Mouse (Mus musculus) midbrain, embryonic 14.5 days (tissue): Measurements from ENCODE around the gene Wars. TPM values are rescaled to one million over a fixed set of nuclear protein-coding genes. Genes with fewer than 3 reads are reported as not detected.
"Not testable (repeated sequence)": the region's sequence is repeated elsewhere in the genome, so short reads cannot be mapped to it uniquely, and the experiment has no call there.

Experiments
- ATAC-seq: fragments of 200-750 bp; cut with Nextera tagmentation; 2 replicates; pipeline ENCODE4 v1.8.0; 2017; ENCODE audit warnings: moderate number of reproducible peaks, moderate library complexity; ENCODE audit not compliant: low FRiP score, low TSS enrichment
- DNase-seq: peaks from one replicate; pipeline ENCODE4 v3.0.0-alpha.2; 2015
- H3K27ac ChIP-seq: fragments of 300-500 bp; sonication (generic); replicated peaks from 2 replicates; pipeline ENCODE4 v1.5.1; 2014; ENCODE audit warnings: mild to moderate bottlenecking, low read depth, low read length, moderate library complexity
- H3K27me3 ChIP-seq: fragments of 300-500 bp; sonication (generic); 2 replicates; pipeline ENCODE4 v1.6.1; 2014; ENCODE audit warnings: low read length, control low read depth, mixed read lengths; ENCODE audit not compliant: control insufficient read depth, insufficient read depth
- H3K36me3 ChIP-seq: fragments of 300-500 bp; sonication (generic); 2 replicates; pipeline ENCODE4 v1.6.1; 2014; ENCODE audit warnings: low read length, control low read depth; ENCODE audit not compliant: control insufficient read depth, insufficient read depth
- H3K4me1 ChIP-seq: fragments of 300-500 bp; sonication (generic); 2 replicates; pipeline ENCODE4 v1.6.1; 2014; ENCODE audit warnings: mild to moderate bottlenecking, antibody characterized with exemption, low read length, control low read depth; ENCODE audit not compliant: control insufficient read depth, insufficient read depth
- H3K4me2 ChIP-seq: fragments of 300-500 bp; sonication (generic); 2 replicates; pipeline ENCODE4 v1.6.1; 2014; ENCODE audit warnings: mild to moderate bottlenecking, low read length, moderate library complexity
- H3K4me3 ChIP-seq: fragments of 300-500 bp; sonication (generic); replicated peaks from 2 replicates; pipeline ENCODE4 v1.5.1; 2014; ENCODE audit warnings: low read depth, low read length
- H3K9ac ChIP-seq: fragments of 300-500 bp; sonication (generic); replicated peaks from 2 replicates; pipeline ENCODE4 v1.6.1; 2014; ENCODE audit warnings: mild to moderate bottlenecking, low read length, moderate library complexity
- H3K9me3 ChIP-seq: fragments of 300-500 bp; sonication (generic); 2 replicates; pipeline ENCODE4 v1.6.1; 2016; ENCODE audit warnings: low read length, control low read depth, mixed read lengths; ENCODE audit not compliant: control insufficient read depth
- WGBS: fragments of 180-500 bp; shearing (Covaris S2); extraction: QIAGEN DNeasy Blood & Tissue Kit; methylation state at CpG from one replicate; pipeline ENCODE4 v1.1.7; 2014; 5-methylcytosine and 5-hydroxymethylcytosine counted together
- polyA plus RNA-seq: library from polyadenylated mRNA; unstranded; fragments of >200 nt; fragmentation: Nextera tagmentation; extraction: Ambion mirVana; gene quantifications from 2 replicates; pipeline ENCODE4 v1.2.1, GENCODE M21; 2014

The Wars gene
- polyA plus RNA-seq, 1 experiment from 2014 or later: 110 TPM

DNA sequence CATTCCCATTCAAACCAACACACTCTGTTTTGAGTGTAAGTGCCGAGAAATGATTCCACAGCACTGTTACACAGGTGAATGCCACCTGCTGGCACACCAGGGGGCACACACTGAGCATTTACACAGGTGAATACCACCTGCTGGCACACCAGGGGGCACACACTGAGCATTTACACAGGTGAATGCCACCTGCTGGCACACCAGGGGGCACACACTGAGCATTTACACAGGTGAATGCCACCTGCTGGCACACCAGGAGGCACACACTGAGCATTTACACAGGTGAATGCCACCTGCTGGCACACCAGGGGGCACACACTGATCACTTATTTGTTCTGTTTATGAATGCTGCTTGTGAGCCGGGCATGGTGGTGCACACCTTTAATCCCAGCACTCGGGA lies 45.9 kb downstream of the Wars start:
- H3K9ac ChIP-seq, H3K27me3 ChIP-seq, DNase-seq, H3K9me3 ChIP-seq, H3K4me2 ChIP-seq, H3K4me3 ChIP-seq, H3K4me1 ChIP-seq, H3K27ac ChIP-seq, ATAC-seq: not testable (repeated sequence)
- WGBS: 94% methylated on average over 3 of the region's 3 CpGs
- peaks cover 15% of the 10 kb centered on the region for H3K36me3 ChIP-seq

DNA sequence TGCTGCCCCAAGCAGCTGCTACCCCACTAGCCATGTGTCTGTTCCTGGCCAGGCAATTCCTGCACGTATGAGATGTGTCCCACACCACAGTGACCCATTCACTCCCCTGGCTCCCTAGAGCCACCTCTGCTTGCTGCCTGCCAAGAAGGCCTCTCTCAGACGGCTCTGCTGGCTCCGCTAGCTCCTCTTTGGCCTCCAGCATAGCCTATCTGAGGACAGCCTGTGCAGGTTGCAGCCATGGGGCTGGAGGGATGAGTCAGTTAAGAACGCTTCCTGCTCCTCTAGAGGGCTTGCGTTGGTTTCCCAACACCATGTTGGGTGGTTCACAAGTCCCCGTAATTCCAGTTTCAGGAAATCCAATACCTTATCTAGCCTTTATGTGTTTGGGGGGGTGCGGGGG lies 51.3 kb downstream of the Wars start:
- Histone ChIP-seq H3K4me2 (no peak overlapping the region), H3K4me1 (peaks cover 7% of the 10 kb centered on the region), H3K4me3 (no peak overlapping the region), H3K9me3 (no peaks in the 10 kb centered on the region), H3K27me3 (no peaks in the 10 kb centered on the region), H3K9ac (no peak overlapping the region), H3K27ac (no peak overlapping the region), H3K36me3 (peaks cover 36% of the 10 kb centered on the region)
- ATAC-seq (no peak), DNase-seq (no peak)
- 91% methylated on average over 7 of the region's 7 CpGs for WGBS

DNA sequence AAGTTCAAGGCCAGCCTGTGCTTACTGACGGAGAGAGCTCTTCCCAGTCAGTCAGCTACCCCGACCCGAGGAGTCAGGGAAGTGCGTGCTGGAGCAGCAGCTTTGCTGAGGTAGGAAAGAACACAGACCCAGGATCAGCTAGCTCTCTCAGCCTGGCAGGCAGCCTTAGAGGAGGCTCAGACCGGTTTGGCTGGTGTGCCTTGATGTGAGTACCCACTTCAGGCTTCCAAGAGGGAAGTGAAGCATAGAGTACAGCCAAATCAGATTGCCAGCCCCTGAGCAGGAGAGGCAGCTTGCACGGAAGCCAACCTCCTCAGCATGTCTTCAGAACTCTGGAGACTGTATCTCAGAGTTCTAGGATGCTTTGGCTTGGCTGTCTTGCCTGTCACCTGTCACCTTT lies 52.8 kb downstream of the Wars start:
- no peak for DNase-seq
- WGBS: 94% methylated on average over 6 of the region's 6 CpGs

DNA sequence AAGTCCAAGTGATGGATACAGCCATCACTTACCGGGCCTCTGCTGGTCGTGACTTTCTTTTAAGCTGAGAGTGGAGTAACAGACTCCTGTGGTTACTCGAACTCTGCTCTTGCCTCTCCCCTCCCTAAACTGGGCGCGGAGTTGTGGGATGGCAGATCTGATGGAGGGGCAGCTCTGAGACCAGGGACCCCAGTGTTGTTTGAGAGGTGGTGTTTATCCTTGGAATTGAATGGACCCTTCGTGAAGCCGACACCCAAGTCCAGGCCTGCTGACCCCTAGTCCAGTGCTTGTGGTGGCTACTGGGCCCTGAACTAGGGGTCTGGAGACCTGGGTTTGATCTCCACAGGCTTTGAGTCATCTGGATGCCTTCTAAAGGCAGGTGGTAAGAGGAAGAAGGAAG lies 57.3 kb downstream of the Wars start:
- Histone ChIP-seq H3K4me3 (peak overlapping the region; percentile 74), H3K4me1 (peaks cover 30% of the 10 kb centered on the region), H3K27me3 (no peaks in the 10 kb centered on the region), H3K9ac (peak overlapping the region; percentile 80), H3K36me3 (peaks cover 11% of the 10 kb centered on the region), H3K4me2 (peak overlapping the region; percentile 92), H3K9me3 (no peaks in the 10 kb centered on the region), H3K27ac (peak overlapping the region; percentile 89)
- WGBS: 63% methylated on average over 7 of the region's 7 CpGs
- DNase-seq (no peak), ATAC-seq (no peak)

More for the DNA sequence above, 52.8 kb downstream of the Wars start:
- Histone ChIP-seq H3K9ac (no peak overlapping the region), H3K9me3 (no peaks in the 10 kb centered on the region), H3K27ac (no peak overlapping the region), H3K4me1 (peaks cover 21% of the 10 kb centered on the region), H3K4me3 (no peak overlapping the region), H3K4me2 (no peak overlapping the region), H3K27me3 (no peaks in the 10 kb centered on the region), H3K36me3 (peaks cover 36% of the 10 kb centered on the region)
- no peak for ATAC-seq

DNA sequence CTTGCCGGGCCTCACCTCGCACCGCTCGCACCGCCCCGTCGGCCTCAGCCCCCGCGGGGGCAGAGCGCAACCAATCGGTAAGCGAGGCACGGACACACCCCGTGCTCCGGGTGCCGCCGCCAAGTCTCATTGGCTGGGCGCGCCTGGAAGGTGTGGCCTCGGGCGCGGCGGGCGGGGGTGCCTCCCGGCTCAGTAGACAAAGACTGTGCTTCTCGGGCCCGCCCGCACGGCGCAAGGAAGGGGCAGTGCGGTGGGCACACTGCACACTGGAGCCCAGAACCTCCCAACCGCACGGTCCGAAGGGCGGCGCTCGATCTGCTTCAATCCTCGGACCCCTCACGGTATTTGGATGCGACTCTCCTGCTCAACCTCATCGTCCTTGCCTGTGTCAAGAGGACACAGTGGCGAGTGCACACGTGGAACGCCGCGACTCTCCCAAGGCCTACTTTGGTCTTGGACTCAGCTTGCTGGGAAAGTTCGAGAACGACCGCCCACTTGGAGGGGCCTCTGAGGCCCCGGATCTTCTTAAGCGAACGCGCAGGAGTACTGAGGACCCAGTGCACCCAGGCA lies 58.0 kb downstream of the Wars start, which contains the start of the genes Slc25a29 and Slc25a47:
Gene Slc25a29 (minus strand): TSS at position 44 of the 570 bp plus-strand sequence.
Gene Slc25a47 (plus strand): TSS at position 207 of the 570 bp plus-strand sequence.
- Histone ChIP-seq H3K9me3 (no peaks in the 10 kb centered on the region), H3K4me3 (peak within 1 kb of the TSS; percentile 74), H3K4me2 (peak within 1 kb of the TSS; percentile 92), H3K27me3 (no peaks in the 10 kb centered on the region), H3K4me1 (peaks cover 30% of the 10 kb centered on the region), H3K9ac (peak within 1 kb of the TSS; percentile 80), H3K27ac (peak within 1 kb of the TSS; percentile 89), H3K36me3 (peaks cover 3% of the 10 kb centered on the region)
- under 1% methylated on average over 53 of the region's 53 CpGs for WGBS
- ATAC-seq (peak; percentile 98), DNase-seq (peak; percentile 99)

DNA sequence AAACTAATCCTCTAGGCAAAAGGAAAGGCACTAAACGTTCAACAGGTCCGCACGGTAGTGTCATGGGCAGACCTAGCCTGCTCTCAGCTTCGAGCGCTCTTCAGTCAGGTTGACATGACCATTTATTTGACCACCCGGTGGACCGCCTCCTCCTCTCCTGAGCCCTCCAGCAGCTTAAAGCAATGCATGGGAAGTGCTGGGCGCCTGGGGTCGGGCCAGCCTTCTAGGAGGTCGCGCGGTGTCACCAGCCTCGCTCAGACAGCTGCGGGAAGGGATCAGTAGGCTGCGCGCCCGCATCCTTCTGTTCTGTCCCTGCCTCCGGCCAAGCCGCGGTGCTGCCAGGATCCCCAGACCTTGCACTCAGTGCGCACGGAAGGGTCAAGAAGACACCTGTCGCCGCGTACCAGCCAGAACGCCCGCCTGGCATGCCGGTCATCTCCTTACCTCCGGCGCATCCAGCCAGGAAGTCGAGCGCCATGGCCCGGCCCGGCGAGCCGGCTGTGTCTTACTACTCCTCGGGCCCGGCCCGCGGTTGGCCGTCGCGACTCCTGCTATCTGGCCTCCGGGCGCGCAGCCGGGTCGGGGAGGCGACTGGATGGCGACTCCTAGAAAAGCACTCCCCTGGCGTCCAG lies 58.6 kb downstream of the Wars start:
- Histone ChIP-seq H3K27ac (peak overlapping the region; percentile 62; the same call in 1 of the 2 replicates), H3K4me2 (peak overlapping the region; percentile 92), H3K9me3 (no peaks in the 10 kb centered on the region), H3K27me3 (no peaks in the 10 kb centered on the region), H3K9ac (peak overlapping the region; percentile 80), H3K4me3 (peak overlapping the region; percentile 74), H3K36me3 (no peaks in the 10 kb centered on the region), H3K4me1 (peaks cover 30% of the 10 kb centered on the region)
- WGBS: under 1% methylated on average over 51 of the region's 51 CpGs
- DNase-seq: no peak
- peak; percentile 21; the same call in 1 of the 2 replicates for ATAC-seq

DNA sequence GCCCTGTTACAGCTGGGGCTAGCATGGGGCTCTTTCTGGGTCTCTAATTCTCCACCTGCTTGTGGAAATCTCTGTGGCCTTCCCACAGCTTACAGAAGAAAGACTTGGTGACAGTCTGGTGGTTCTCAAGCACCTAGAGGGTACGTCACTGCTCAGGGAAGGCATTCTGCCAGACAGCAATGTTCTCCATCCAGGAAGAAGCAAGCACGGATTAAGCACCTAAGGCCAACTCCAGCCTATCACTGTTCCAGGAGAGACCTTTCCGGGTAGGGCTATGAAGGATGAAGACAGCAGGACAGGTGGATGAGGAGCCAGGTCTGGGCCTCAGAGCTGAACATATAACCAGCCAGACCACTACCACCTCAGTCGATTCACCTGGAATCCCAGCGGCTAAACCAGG lies 59.2 kb downstream of the Wars start:
- no peaks in the 10 kb centered on the region for H3K9me3 ChIP-seq
- H3K27me3 ChIP-seq: no peaks in the 10 kb centered on the region
- peak overlapping the region; percentile 92 for H3K4me2 ChIP-seq
- no peak overlapping the region for H3K27ac ChIP-seq
- H3K36me3 ChIP-seq: no peaks in the 10 kb centered on the region
- H3K9ac ChIP-seq: peak overlapping the region; percentile 80; the same call in 1 of the 2 replicates
- WGBS: 40% methylated on average over 5 of the region's 5 CpGs
- H3K4me1 ChIP-seq: peaks cover 30% of the 10 kb centered on the region
- no peak for DNase-seq
- ATAC-seq: no peak
- peak overlapping the region; percentile 74 for H3K4me3 ChIP-seq

DNA sequence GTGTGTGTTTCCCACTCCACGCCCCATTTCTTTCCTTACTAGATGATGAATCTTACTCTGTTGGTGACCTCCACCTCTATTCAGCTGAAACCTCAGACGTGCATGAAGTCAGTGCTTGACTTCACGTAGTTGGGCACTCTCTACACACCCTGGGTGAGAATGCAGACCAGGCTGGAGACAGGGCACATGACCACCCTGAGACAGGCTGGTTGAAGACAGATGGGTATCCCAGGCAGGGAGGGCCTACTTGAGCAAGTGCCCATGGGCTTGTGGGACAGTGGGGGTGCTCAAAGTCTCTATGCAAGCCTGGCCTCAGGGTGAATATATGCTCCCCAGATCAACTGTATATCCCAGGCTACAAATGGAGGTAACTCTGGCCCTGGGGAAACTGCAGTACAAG lies 59.6 kb downstream of the Wars start:
- Histone ChIP-seq H3K4me3 (no peak overlapping the region; the same call in 1 of the 2 replicates), H3K27ac (no peak overlapping the region), H3K27me3 (no peaks in the 10 kb centered on the region), H3K4me2 (peak overlapping the region; percentile 92), H3K36me3 (no peaks in the 10 kb centered on the region), H3K9ac (no peak overlapping the region; the same call in 1 of the 2 replicates), H3K4me1 (peaks cover 30% of the 10 kb centered on the region), H3K9me3 (no peaks in the 10 kb centered on the region)
- DNase-seq (no peak), ATAC-seq (no peak)
- WGBS: 87% methylated on average over 3 of the region's 3 CpGs

DNA sequence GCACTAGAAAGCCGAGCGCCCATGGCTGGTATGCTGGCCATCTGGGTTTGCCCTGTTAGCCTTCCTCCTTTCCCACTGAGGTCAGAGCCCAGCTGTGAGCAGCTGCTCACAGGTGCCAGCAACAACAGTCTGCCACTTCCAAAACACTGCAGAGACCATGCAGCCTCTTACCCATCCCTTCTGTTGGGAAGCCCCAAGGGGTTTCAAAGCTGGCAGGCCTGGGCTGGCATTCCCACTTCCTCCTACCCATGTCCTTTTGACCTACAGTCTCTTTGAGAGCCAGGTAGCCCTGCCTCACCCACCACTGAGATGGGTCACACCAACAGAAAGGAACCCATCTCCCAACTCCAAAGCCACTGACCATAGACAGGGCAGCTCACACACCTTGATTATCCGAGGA lies 60.6 kb downstream of the Wars start:
- Histone ChIP-seq H3K4me3 (no peak overlapping the region), H3K27ac (no peak overlapping the region), H3K9ac (no peak overlapping the region), H3K27me3 (no peaks in the 10 kb centered on the region), H3K9me3 (no peaks in the 10 kb centered on the region), H3K4me2 (no peak overlapping the region), H3K36me3 (peaks cover 2% of the 10 kb centered on the region; the same call in 1 of the 2 replicates), H3K4me1 (peaks cover 30% of the 10 kb centered on the region)
- WGBS: 89% methylated on average over 3 of the region's 3 CpGs
- DNase-seq: no peak
- no peak for ATAC-seq
